Mouse (Mus musculus) G1E-ER4 (cell line): ENCODE results near the gene Slc4a1. TPM values are rescaled to one million over a fixed set of nuclear protein-coding genes. Genes with fewer than 3 reads are reported as not detected.

Source experiments
- GATA1 ChIP-seq: IDR thresholded peaks from one replicate; pipeline ENCODE4 v1.8.0; 2012; ENCODE audit warnings: low read length, inconsistent platforms
- polyA plus RNA-seq: library from polyadenylated mRNA; stranded (reverse); fragments of >175 nt; gene quantifications from 2 replicates; pipeline ENCODE4 v1.2.3, GENCODE M21; 2012

Gene Slc4a1
- polyA plus RNA-seq, 1 experiment, result 7.0 TPM

GRCm38 (mm10) chr11:102314321-102314720 is 51.7 kb downstream of the Slc4a1 start:
- TF ChIP-seq GATA1, result no peak

- TF ChIP-seq GATA1, result no peak
Measured at GRCm38 (mm10) chr11:102312586-102312985, 53.4 kb downstream of the Slc4a1 start.

- no peak for TF ChIP-seq GATA1
Measured at GRCm38 (mm10) chr11:102311966-102312365, 54.0 kb downstream of the Slc4a1 start.

DNA sequence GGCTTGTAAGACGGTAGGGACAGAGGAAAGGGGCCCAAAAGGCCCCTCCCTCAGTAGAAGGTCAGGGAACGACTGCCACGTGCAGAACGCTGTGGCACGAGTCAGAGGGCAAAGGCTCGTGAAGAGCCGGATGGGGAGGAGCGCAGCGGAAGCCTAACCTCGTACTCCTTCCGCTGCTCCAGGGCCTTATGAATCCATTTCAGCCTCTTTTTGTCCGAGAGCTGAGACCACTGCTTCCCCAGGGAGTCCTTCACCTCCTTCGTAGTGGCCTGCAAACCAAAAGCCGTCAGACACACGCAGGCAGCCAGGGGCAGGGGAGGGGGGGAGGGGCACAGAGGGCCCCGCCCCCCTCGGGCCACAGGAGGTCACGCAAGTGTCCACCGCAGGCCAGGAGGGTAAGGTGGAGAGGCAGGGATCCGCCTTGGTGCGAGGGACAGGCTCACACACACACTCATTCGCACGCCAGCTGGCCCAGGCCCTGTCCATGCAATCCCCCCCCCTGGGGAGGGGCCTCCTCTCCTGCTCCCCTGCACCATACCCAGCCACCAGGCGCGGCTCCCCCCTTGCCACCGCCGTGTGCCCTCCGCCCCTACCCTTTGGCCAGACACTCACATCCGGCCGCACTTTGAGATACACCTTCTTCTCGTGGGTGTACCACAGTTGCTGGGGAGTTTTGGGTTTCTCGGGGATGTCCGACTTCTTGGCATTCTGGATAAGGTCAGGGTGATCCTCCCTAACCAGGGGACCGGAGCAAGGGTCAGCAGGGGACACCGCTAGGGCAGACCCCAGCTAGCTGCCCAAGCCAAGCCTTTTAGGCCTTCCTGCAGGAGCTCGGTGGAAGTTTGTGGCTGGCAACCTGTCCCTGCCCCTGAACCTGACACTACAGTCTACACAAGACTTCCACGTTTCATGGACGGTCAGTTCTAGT is 55.0 kb downstream of the Slc4a1 start:
- no peak for TF ChIP-seq GATA1

DNA sequence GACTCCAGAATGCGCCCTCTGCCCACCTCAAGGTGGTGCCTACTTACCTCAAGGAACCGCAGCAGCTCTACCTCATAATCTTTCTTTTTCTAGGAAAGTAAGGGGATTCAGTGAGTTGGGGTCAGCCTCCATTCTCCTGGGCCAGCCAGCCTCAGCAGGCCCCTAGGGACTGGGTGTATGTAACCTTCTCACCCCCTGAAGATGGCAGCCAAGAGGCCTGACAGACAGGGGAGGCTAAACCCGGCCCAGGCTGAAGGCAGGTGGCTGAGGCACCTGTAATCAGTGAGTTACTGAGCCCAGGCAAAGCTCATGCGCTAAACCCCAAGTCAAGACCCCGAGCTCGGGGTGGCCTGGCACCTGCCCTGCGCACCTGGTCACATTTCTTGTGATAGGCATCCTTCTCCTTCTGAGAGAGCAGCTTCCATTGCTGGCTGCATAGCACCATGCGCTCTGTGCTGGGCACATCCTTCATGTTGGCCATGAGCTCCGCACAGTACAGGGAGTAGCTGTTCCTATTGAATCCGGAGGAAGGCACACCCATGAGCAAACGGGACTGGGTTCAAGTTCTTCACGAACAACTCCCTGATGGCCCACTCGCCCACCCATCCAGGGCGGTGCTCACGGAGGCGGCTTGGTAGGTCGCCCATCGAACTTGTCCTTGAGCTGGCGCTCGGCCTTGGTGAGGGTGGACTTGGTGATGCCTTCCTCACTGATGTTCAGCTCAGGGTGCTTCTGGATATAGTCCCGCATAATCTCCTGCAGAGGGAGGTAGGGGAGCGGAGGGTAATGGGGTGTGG is 56.0 kb downstream of the Slc4a1 start:
- no peak for TF ChIP-seq GATA1

- no peak for TF ChIP-seq GATA1
Measured at GRCm38 (mm10) chr11:102308979-102309378, 57.0 kb downstream of the Slc4a1 start.

DNA sequence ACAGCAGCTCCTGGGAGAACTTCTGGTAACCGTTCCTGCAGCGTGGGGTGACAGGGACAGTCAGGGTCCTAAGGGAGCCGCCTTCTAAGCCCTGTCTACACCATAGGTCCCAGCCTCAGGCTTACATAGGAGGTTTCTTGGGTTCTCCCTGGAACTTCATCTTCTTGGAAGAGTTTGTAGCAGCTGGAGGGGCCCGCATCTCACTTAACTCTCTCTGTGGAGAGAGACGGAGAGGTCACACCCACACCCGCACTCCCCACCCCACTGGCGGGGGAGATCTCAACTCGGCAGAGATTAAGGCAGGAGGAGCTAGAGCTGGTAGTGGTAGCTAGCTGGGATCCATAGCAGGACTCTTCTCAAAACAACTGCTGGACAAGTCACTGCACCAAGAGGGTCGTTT is 57.9 kb downstream of the Slc4a1 start:
- TF ChIP-seq GATA1, result no peak

- no peak for TF ChIP-seq GATA1
Measured at GRCm38 (mm10) chr11:102305359-102305758, 60.6 kb downstream of the Slc4a1 start.

- TF ChIP-seq GATA1, result no peak
Measured at GRCm38 (mm10) chr11:102304141-102304540, 61.9 kb downstream of the Slc4a1 start.

DNA sequence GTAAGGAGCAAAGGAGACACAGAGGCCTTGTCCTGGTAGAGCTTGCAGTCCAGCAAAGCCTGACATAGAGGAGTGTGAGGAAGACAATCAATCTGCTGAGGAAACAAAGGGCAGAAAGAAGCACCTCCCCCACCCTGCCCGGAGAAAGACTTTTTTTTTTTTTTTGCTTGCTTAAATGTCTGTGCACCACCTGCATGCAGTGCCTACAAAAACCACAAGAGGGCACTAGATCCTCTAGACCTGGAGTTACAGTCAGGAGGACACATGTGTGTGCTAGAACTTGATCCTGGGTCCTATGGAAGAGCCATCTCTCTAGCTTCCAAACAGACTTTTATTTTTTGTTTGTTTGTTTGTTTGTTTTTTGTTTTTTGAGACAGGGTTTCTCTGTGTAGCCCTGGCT is 66.2 kb downstream of the Slc4a1 start:
- no peak for TF ChIP-seq GATA1

Other genes starting within 250 kb of the Slc4a1 start
- gene Nags, start 220.7 kb downstream of the Slc4a1 start, polyA plus RNA-seq, result not detected in 2 replicates
- 13.0 and 14.8 TPM in 2 replicates for gene Tmem101, start 209.8 kb downstream of the Slc4a1 start, polyA plus RNA-seq
- 106 and 164 TPM in 2 replicates for gene Lsm12, start 180.9 kb downstream of the Slc4a1 start, polyA plus RNA-seq
- gene G6pc3, start 176.6 kb downstream of the Slc4a1 start, polyA plus RNA-seq, result 21.2 and 21.5 TPM in 2 replicates
- 34.9 and 38.8 TPM in 2 replicates for gene Hdac5, start 136.0 kb downstream of the Slc4a1 start, polyA plus RNA-seq
- gene BC030867, start 117.3 kb downstream of the Slc4a1 start, polyA plus RNA-seq, result 4.7 and 11.3 TPM in 2 replicates
- gene Asb16, start 97.5 kb downstream of the Slc4a1 start, polyA plus RNA-seq, result not detected in 2 replicates
- 35.4 and 44.5 TPM in 2 replicates for gene Tmub2, start 81.3 kb downstream of the Slc4a1 start, polyA plus RNA-seq
- 67.5 and 84.9 TPM in 2 replicates for gene Atxn7l3, start 69.6 kb downstream of the Slc4a1 start, polyA plus RNA-seq
- gene Ubtf, start 46.5 kb downstream of the Slc4a1 start, polyA plus RNA-seq, result 180 and 263 TPM in 2 replicates
- gene Rundc3a, start 27.2 kb upstream of the Slc4a1 start, polyA plus RNA-seq, result not detected in 2 replicates
- gene Slc25a39, start 41.7 kb upstream of the Slc4a1 start, polyA plus RNA-seq, result 260 and 309 TPM in 2 replicates
- gene Grn, start 64.1 kb upstream of the Slc4a1 start, polyA plus RNA-seq, result 13.2 and 18.9 TPM in 2 replicates
- gene Fam171a2, start 81.5 kb upstream of the Slc4a1 start, polyA plus RNA-seq, result 0.23 and 0.30 TPM in 2 replicates
- gene Itga2b, start 103.9 kb upstream of the Slc4a1 start, polyA plus RNA-seq, result 18.0 and 29.0 TPM in 2 replicates
- 11.5 and 15.9 TPM in 2 replicates for gene Gpatch8, start 190.2 kb upstream of the Slc4a1 start, polyA plus RNA-seq
- gene Gm11627, start 213.3 kb upstream of the Slc4a1 start, polyA plus RNA-seq, result not detected in 2 replicates
- gene Fzd2, start 238.2 kb upstream of the Slc4a1 start, polyA plus RNA-seq, result not detected in 2 replicates